Mouse (Mus musculus): Measurements from ENCODE around the gene Hspb6. TPM values are rescaled to one million over a fixed set of nuclear protein-coding genes. Genes with fewer than 3 reads are reported as not detected.

The Hspb6 gene
- 4.2 TPM for polyA plus RNA-seq (2017; shearing (Covaris generic))

DNA sequence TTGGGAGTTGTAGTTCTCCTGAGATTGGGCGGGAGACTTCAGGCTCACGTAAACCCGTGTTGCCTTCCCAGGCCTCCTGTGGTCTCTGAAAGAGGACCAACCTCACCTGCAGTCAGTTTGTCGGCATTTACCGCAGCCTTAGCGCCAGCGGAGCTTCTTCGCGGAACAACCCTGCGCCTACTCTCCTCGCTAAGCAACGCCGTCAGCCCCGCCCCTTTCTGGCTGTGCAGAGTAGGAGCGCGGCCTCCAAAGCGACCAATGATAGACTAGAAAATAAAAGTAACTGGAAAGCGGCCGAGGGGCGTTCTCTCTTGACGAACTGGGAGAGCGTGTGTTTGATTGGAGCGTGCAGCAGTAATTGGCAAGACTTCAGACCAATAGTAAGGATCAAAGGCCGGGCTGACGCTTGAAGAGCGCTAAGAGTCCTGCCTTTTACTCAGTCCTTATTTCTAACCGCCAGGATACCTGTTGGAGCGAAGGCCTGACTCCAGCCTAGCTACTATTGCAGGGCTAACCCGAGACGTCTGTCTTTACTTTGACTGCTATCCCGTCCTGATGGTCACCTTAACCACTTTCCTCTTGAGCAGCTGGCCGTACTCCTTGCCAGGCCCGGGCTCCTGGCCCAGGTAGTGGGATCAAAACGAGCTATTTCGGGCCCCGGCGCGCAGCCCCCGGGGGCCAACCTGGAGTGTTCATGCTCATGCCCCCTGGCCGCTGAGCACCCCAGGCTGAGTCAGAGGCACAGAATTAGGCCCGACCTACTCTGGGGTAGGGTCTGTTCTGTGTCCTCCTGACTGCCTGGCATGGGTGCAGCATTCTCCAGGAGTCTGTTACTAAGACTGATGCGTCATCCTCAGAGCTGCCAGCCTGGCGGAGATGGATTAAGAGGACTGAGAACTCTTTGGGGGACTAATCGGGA is at the start of gene Hspb6, which contains the start of gene Proser3:
Hspb6 (plus strand) TSS at position 77 of the 919 bp plus-strand sequence.
Proser3 (minus strand) TSS at position 198 of the 919 bp plus-strand sequence.

DNA sequence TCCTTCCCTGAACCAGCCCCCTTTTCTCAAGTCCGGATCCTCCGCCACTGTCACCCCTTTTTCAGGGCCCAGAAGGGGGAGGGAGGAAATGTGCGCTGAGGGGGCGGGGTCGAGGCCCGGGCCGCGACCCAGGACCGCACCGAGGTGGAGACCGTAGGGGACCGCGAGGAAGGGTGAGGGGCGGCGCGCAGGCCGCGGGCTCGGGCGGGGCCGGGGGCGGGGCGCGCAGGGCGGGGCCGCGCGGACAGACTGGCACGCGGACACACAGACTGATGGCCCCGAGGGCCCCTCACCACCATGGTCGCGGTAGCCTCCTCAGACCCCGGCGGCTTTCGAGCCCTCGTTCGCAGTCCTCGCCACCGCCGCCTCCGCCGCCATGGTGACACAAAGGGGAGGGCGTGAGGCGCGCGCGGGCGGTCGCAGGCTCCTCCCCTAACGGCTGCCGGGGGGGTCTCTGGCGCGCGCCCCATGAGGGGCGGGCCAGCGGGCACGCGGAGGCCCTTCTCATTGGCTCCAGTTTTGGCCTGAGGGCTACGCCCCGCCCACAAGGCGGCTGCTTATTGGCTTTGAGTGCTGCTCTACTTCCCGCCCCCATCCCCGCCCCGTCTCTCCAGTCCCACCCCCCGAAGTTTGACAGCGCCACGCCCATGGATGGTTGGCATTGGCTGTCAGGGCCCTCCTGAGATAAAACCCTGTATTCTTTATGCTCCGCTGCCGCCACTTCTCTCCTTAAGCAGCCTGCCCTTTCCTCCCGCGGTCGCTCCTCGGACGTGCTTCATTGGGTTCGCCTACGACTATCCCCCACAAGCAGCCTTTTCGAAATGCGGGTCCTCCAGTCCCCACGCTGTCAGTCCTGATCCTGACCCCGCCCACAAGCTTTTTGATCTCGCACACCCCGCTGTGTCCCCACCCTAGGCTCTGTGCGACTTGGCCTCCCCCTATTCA is 17.1 kb upstream of the Hspb6 start, which contains the start of gene Arhgap33:
Arhgap33 (minus strand) TSS at position 428 of the 945 bp plus-strand sequence.

DNA sequence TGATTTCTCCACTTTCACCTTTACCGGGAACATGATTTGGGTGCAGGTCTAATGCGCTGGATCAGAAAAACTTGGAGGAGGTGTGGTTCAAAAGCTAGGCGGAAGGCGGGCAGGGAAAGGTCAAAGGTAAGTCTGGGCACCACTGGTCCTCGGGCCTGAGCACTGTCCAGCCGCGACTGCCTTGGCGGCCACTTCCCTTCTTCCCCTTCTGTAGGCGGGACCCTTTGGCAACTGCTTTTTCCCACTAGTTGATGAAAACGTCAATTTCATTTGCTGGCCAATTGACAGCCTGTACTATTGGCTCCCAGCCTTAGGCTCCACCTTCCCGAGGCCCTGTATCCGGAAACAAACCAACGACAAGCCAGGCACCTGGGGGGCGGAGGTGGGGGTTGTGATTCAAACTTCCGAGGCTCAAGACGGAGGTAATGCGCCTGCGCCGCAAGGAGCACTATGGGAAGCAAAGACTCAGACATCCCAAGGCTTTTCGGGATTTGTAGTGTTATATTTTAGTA is 7.5 kb downstream of the Hspb6 start, which contains the start of gene Lin37:
Lin37 (minus strand) TSS at position 396 of the 512 bp plus-strand sequence.

DNA sequence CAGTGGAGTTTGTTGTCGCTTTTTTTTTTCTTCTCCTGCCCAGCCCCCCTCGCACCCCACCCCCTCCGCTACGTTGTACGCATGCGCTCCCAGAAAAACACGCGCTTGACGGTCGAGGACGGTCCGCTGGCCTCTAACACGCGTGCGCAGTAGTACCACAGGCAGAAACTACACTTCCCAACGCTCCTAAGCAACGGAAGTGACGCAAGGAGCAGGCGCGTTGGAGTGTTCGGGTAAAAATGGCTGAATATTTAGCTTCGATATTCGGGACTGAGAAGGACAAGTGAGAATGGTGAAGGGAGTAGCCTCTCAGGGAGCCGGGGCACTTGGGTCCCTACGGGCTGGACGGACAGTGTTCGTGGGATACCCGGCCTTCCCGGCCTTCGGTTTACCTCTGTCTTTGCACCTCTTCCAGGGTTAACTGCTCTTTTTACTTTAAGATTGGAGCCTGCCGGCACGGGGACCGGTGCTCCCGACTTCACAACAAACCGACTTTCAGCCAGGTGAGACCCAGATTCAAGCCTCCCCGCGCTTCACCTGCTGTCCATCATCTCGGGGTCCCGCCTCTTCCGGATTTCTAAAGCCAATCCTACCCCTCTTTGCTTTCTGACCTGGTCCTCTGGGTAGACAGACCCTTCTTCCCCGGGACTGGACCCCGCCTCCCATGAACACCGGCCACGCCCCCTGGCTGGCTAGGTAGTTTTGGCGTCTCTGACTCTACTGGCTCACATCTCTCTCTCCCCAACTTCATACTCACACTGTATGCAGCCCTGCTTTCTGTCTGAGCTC is 11.3 kb downstream of the Hspb6 start, which contains the start of the genes U2af1l4, Gm49396 and Psenen:
U2af1l4 (plus strand) TSS at position 185 of the 789 bp plus-strand sequence.
Gm49396 (plus strand) TSS at position 228 of the 789 bp plus-strand sequence.
Psenen (minus strand) TSS at position 511 of the 789 bp plus-strand sequence.

DNA sequence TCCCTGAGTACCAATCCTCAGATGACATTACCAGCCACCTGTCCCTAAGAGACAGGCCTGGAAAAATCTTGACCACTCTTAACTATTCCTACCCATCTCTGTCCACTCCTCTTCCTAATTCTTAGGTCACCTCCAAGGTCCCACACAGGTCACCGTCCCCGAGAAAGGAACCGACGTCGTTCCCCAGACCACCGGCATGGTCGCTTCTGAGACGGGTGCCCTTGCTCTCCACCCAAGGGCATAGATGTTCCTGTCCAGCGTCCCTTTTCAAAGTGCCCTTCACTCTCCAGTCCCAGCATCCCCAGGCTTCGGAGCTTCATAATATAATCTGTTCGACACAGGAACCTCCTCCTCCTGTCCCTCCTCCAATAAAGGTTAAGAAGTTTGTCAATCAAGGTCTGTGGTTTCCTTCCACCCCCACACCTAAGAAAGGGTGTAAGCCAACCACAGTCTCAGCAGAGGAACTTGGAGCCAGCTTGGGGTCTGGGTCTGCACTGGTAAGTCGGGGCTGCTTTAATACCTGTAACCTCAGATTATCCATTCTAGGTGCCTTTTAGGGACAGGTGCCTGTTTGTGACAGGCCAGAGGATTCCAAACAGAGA is 13.1 kb downstream of the Hspb6 start, which contains the start of gene Igflr1:
Igflr1 (plus strand) TSS at position 458 of the 602 bp plus-strand sequence.

DNA sequence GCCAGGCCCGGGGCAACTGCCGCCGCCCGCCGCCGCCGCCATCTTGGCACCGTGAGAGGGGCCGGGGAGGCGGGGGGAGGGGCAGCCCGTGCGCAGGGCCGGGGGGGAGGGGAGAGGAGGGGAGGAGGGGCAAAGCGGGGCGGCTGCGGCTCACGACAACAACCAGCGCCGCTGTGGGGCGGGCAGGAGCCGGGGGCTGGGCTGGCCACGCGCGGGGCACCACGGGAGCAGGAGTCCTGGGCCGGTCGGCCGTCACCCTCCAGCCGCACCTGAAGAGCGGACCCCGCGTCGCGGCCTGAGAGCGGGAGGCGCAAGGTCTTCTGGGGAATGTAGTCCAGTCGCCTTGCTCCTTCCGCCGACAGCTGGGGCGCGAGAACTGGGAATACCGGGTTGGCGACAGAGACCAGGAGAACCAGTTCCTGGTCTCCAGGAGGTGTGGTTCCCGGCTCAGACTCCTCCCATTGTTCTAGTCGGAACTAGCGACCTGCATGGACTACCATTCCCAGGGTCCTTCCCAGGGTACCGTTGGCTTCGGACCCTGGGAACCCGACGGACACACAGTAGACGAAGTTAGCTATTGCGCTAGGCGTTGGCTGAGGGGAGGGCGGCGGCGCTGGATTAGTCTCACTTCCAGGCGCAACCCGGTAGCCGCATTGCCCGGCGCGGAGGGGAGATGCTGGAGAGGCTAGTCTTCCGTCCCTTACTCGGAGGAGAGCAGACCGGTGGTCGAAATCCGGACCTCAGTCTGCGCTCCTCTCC is 36.9 kb downstream of the Hspb6 start, which contains the start of gene Kmt2b:
Kmt2b (minus strand) TSS at position 51 of the 759 bp plus-strand sequence.

DNA sequence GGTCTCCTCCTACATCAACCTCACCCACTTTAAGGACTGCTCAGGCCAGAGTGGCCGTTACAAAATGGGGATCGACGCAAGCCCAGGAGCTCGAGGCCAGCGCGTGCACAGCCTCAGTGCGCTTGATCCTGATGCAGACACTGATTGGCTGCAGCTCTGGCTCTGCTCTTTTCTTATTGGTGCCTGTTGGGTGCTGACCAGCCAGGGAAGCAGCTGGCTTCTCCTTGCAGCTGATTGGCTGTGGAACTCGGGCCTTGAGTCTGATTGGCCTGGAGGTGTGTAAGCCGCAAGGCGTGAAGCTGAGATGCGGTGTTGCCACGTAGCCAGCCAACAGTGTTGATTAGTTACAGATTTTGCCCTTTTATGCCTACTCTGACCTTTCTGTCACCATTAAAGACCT is 46.8 kb downstream of the Hspb6 start, which contains the start of gene Zbtb32:
Zbtb32 (minus strand) TSS at position 124 of the 400 bp plus-strand sequence.

Other genes with a start within 250 kb of the Hspb6 start
- 168 TPM for gene Alkbh6, start 243.5 kb upstream of the Hspb6 start, polyA plus RNA-seq (2017; shearing (Covaris generic))
- 15.5 TPM for gene Syne4, start 237.4 kb upstream of the Hspb6 start, polyA plus RNA-seq (2017; shearing (Covaris generic))
- gene E130208F15Rik, start 230.4 kb upstream of the Hspb6 start, polyA plus RNA-seq (2017; shearing (Covaris generic)), result not detected
- 64.6 TPM for gene Sdhaf1, start 228.3 kb upstream of the Hspb6 start, polyA plus RNA-seq (2017; shearing (Covaris generic))
- gene Lrfn3, start 189.4 kb upstream of the Hspb6 start, polyA plus RNA-seq (2017; shearing (Covaris generic)), result not detected
- gene Tyrobp, start 138.4 kb upstream of the Hspb6 start, polyA plus RNA-seq (2017; shearing (Covaris generic)), result 5.5 TPM
- gene Hcst, start 132.3 kb upstream of the Hspb6 start, polyA plus RNA-seq (2017; shearing (Covaris generic)), result 409 TPM
- gene Nfkbid, start 130.4 kb upstream of the Hspb6 start, polyA plus RNA-seq (2017; shearing (Covaris generic)), result 99.8 TPM
- gene Aplp1, start 106.6 kb upstream of the Hspb6 start, polyA plus RNA-seq (2017; shearing (Covaris generic)), result 17.8 TPM
- not detected for gene Kirrel2, start 94.5 kb upstream of the Hspb6 start, polyA plus RNA-seq (2017; shearing (Covaris generic))
- not detected for gene Nphs1, start 93.9 kb upstream of the Hspb6 start, polyA plus RNA-seq (2017; shearing (Covaris generic))
- gene Prodh2, start 58.6 kb upstream of the Hspb6 start, polyA plus RNA-seq (2017; shearing (Covaris generic)), result not detected
- gene Arhgap33, start 17.1 kb upstream of the Hspb6 start, polyA plus RNA-seq (2017; shearing (Covaris generic)), result 1.2 TPM
- 9.9 TPM for gene Proser3, start 121 bp downstream of the Hspb6 start, polyA plus RNA-seq (2017; shearing (Covaris generic))
- 89.4 TPM for gene Lin37, start 7.7 kb downstream of the Hspb6 start, polyA plus RNA-seq (2017; shearing (Covaris generic))
- gene U2af1l4, start 11.1 kb downstream of the Hspb6 start, polyA plus RNA-seq (2017; shearing (Covaris generic)), result 47.2 TPM
- 86.6 TPM for gene Gm49396, start 11.2 kb downstream of the Hspb6 start, polyA plus RNA-seq (2017; shearing (Covaris generic))
- 217 TPM for gene Psenen, start 11.4 kb downstream of the Hspb6 start, polyA plus RNA-seq (2017; shearing (Covaris generic))
- gene Igflr1, start 13.2 kb downstream of the Hspb6 start, polyA plus RNA-seq (2017; shearing (Covaris generic)), result 150 TPM
- gene Kmt2b, start 36.5 kb downstream of the Hspb6 start, polyA plus RNA-seq (2017; shearing (Covaris generic)), result 15.9 TPM
- 11.7 TPM for gene Zbtb32, start 46.7 kb downstream of the Hspb6 start, polyA plus RNA-seq (2017; shearing (Covaris generic))
- 0.83 TPM for gene Upk1a, start 60.7 kb downstream of the Hspb6 start, polyA plus RNA-seq (2017; shearing (Covaris generic))
- gene Cox6b1, start 74.0 kb downstream of the Hspb6 start, polyA plus RNA-seq (2017; shearing (Covaris generic)), result 581 TPM
- gene Etv2, start 83.7 kb downstream of the Hspb6 start, polyA plus RNA-seq (2017; shearing (Covaris generic)), result not detected
- gene Rbm42, start 98.1 kb downstream of the Hspb6 start, polyA plus RNA-seq (2017; shearing (Covaris generic)), result 204 TPM
- 37.3 TPM for gene Haus5, start 112.8 kb downstream of the Hspb6 start, polyA plus RNA-seq (2017; shearing (Covaris generic))
- gene Pmis2, start 119.4 kb downstream of the Hspb6 start, polyA plus RNA-seq (2017; shearing (Covaris generic)), result not detected
- gene 2200002J24Rik, start 146.7 kb downstream of the Hspb6 start, polyA plus RNA-seq (2017; shearing (Covaris generic)), result not detected
- gene Atp4a, start 160.0 kb downstream of the Hspb6 start, polyA plus RNA-seq (2017; shearing (Covaris generic)), result not detected
- 116 TPM for gene Tmem147, start 177.4 kb downstream of the Hspb6 start, polyA plus RNA-seq (2017; shearing (Covaris generic))
- 0.36 TPM for gene Gapdhs, start 191.5 kb downstream of the Hspb6 start, polyA plus RNA-seq (2017; shearing (Covaris generic))
- 1.1 TPM for gene Sbsn, start 199.3 kb downstream of the Hspb6 start, polyA plus RNA-seq (2017; shearing (Covaris generic))
- not detected for gene Dmkn, start 211.6 kb downstream of the Hspb6 start, polyA plus RNA-seq (2017; shearing (Covaris generic))
- not detected for gene Krtdap, start 235.7 kb downstream of the Hspb6 start, polyA plus RNA-seq (2017; shearing (Covaris generic))